Mouse (Mus musculus): ENCODE data around the gene Ssbp1.

DNA sequence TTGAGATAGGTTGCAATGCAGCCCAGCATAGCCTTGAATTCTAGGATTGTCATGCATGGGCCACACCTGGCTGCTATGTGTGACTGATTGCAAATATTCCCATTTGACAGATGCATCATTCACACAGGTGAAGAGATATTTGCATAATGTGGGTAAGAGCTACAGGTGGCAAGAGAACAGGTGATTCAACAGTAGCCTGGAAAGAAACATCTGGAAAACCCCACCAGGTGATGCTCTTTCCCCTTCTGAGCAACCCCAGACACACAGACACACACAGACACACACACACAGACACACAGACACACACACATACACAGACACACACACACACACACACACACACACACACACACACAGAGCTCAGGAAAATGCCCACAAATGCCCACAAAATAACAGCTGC is 39.3 kb upstream of the Ssbp1 start:
- no peak for TF ChIP-seq E2F4 (IDR thresholded peaks at IDR 0.05; ENCODE audit: insufficient read depth)
- no peak for TF ChIP-seq POLR2AphosphoS2 (IDR thresholded peaks at IDR 0.05; ENCODE audit: insufficient read length, low read depth)
- no peak for TF ChIP-seq POLR2A (IDR thresholded peaks at IDR 0.05; ENCODE audit: insufficient read length, low read depth)
- no peak for TF ChIP-seq MAX (IDR thresholded peaks at IDR 0.05; ENCODE audit: low read depth)
- no peak for TF ChIP-seq MYOD1 (IDR thresholded peaks at IDR 0.05; ENCODE audit: control insufficient read depth in 1 of 3, insufficient read length in 2 of 3, low read depth in 2 of 3)
- no peak for TF ChIP-seq REST (IDR thresholded peaks at IDR 0.05; ENCODE audit: insufficient read depth, insufficient read length)
- TF ChIP-seq TCF3 (IDR thresholded peaks at IDR 0.05; ENCODE audit: insufficient read length, low read depth): no peak
- TF ChIP-seq TCF12 (IDR thresholded peaks at IDR 0.05; ENCODE audit: insufficient read depth, poor library complexity, severe bottlenecking): no peak

Measured in myocyte (in vitro differentiated cells).